Mouse (Mus musculus): ENCODE results near the gene Syde2.
"Not testable (repeated sequence)": the region's sequence is repeated elsewhere in the genome, so short reads cannot be mapped to it uniquely, and the experiment has no call there.

Gene Syde2

DNA sequence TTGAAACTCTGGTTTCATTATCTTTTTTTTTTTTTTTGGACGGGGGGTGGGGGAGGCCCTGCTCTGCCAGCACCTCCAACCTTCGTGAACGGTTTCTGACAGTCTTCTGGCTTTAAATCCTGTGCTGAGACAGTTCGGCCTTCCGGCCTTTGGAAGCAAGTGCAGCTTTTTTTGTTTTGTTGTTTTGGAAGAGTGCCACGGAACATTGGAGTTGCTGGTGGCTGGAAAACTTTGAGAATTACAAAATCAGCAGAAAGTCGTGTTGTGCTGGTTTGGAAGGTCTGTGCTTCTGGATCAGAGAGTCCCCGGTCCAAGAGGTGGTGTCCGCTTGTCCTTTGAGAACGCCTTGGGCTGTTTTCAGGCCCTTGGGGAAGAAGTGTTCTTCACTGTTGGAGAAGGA lies 5.1 kb downstream of the Syde2 start:
- Histone ChIP-seq H3K4me1 (replicated peaks; ENCODE audit: low read depth, low read length) (peaks cover 16% of the 10 kb centered on the region), H3K27me3 (ENCODE audit: insufficient read depth, low read length) (peaks cover 19% of the 10 kb centered on the region), H3K4me3 (replicated peaks; ENCODE audit: low read length) (no peak overlapping the region), H3K36me3 (ENCODE audit: insufficient read depth, low read length) (no peaks in the 10 kb centered on the region), H3K9me3 (ENCODE audit: low read length) (no peaks in the 10 kb centered on the region)
- TF ChIP-seq NANOG (IDR thresholded peaks at IDR 0.05; ENCODE audit: borderline replicate concordance, low read length) (no peak), CTCF (conservative IDR thresholded peaks at IDR 0.05; ENCODE audit: low read length) (no peak), POU5F1 (IDR thresholded peaks at IDR 0.05; ENCODE audit: borderline replicate concordance, low read length) (no peak)

- H3K9me3 ChIP-seq (ENCODE audit: low read length) = no peaks in the 10 kb centered on the region
- peaks cover 16% of the 10 kb centered on the region for H3K27me3 ChIP-seq (ENCODE audit: insufficient read depth, low read length)
- no peak for TF ChIP-seq NANOG (IDR thresholded peaks at IDR 0.05; ENCODE audit: borderline replicate concordance, low read length)
- no peak for TF ChIP-seq POU5F1 (IDR thresholded peaks at IDR 0.05; ENCODE audit: borderline replicate concordance, low read length)
- TF ChIP-seq CTCF (conservative IDR thresholded peaks at IDR 0.05; ENCODE audit: low read length) = no peak
- H3K4me1 ChIP-seq (replicated peaks; ENCODE audit: low read depth, low read length) = peaks cover 16% of the 10 kb centered on the region
- no peaks in the 10 kb centered on the region for H3K36me3 ChIP-seq (ENCODE audit: insufficient read depth, low read length)
- H3K4me3 ChIP-seq (replicated peaks; ENCODE audit: low read length) = no peak overlapping the region
Observed at GRCm38 (mm10) chr3:145993481-145994201, 6.0 kb downstream of the Syde2 start.

GRCm38 (mm10) chr3:145995489-145995888 lies 7.8 kb downstream of the Syde2 start:
- TF ChIP-seq POU5F1 (IDR thresholded peaks at IDR 0.05; ENCODE audit: borderline replicate concordance, low read length) (no peak), CTCF (conservative IDR thresholded peaks at IDR 0.05; ENCODE audit: low read length) (no peak), NANOG (IDR thresholded peaks at IDR 0.05; ENCODE audit: borderline replicate concordance, low read length) (no peak)
- 0 out of 2 replicates have a peak, but pooled peaks cover 3% of the 10 kb centered on the region for H3K27me3 ChIP-seq (ENCODE audit: insufficient read depth, low read length)
- no peaks in the 10 kb centered on the region for H3K9me3 ChIP-seq (ENCODE audit: low read length)
- H3K4me3 ChIP-seq (replicated peaks; ENCODE audit: low read length) = no peak overlapping the region
- peaks cover 3% of the 10 kb centered on the region for H3K4me1 ChIP-seq (replicated peaks; ENCODE audit: low read depth, low read length)
- peaks cover 5% of the 10 kb centered on the region; the same call in 1 of the 2 replicates for H3K36me3 ChIP-seq (ENCODE audit: insufficient read depth, low read length)

DNA sequence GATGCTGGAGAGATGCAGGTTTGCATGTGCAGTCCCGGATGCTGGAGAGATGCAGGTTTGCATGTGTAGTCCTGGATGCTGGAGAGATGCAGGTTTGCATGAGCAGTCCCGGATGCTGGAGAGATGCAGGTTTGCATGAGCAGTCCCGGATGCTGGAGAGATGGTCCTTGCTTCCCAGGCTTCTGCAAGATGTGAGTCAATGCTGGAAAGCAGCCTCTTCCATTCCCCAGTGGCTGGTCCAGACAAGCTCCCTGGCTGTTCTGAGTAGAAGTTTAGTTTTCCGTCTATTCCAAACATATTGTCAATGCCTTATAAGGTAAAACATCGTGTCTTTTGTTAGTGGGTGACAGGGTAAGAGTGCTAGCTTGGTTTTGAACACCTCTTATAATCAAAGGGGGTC lies 8.9 kb downstream of the Syde2 start:
- H3K27me3 ChIP-seq (ENCODE audit: insufficient read depth, low read length); H3K4me1 ChIP-seq (replicated peaks; ENCODE audit: low read depth, low read length); H3K4me3 ChIP-seq (replicated peaks; ENCODE audit: low read length); H3K9me3 ChIP-seq (ENCODE audit: low read length): not testable (repeated sequence)
- H3K36me3 ChIP-seq (ENCODE audit: insufficient read depth, low read length) = peaks cover 12% of the 10 kb centered on the region

- Histone ChIP-seq H3K9me3 (ENCODE audit: low read length) (no peaks in the 10 kb centered on the region), H3K36me3 (ENCODE audit: insufficient read depth, low read length) (peaks cover 37% of the 10 kb centered on the region), H3K4me1 (replicated peaks; ENCODE audit: low read depth, low read length) (peaks cover 20% of the 10 kb centered on the region), H3K27me3 (ENCODE audit: insufficient read depth, low read length) (no peaks in the 10 kb centered on the region), H3K4me3 (replicated peaks; ENCODE audit: low read length) (no peak overlapping the region)
- TF ChIP-seq CTCF (conservative IDR thresholded peaks at IDR 0.05; ENCODE audit: low read length) = no peak
- TF ChIP-seq POU5F1 (IDR thresholded peaks at IDR 0.05; ENCODE audit: borderline replicate concordance, low read length) = no peak
- TF ChIP-seq NANOG (IDR thresholded peaks at IDR 0.05; ENCODE audit: borderline replicate concordance, low read length) = no peak
Observed at GRCm38 (mm10) chr3:146004347-146005051, 16.8 kb downstream of the Syde2 start.

DNA sequence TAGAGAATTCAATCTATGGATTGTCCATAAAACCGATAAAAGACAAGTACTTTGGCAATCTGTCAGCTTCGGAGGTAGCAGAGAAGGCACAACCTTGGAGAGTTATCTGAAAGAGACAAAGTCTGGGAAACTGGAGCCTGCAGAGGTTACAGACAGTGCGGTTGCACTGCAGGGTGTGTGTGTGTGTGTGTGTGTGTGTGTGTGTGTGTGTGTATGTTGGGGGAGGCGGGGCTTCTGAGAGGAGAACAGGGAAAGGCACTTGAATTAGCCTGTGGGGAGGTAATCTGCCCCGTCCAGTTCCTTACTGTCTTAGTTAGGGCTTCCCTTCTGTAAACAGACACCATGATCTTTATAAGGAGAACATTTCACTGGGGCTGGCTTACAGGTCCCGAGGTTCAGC lies 20.2 kb downstream of the Syde2 start:
- Histone ChIP-seq H3K27me3 (ENCODE audit: insufficient read depth, low read length) (no peaks in the 10 kb centered on the region), H3K4me3 (replicated peaks; ENCODE audit: low read length) (no peak overlapping the region), H3K9me3 (ENCODE audit: low read length) (no peaks in the 10 kb centered on the region), H3K4me1 (replicated peaks; ENCODE audit: low read depth, low read length) (peaks cover 42% of the 10 kb centered on the region), H3K36me3 (ENCODE audit: insufficient read depth, low read length) (peaks cover 17% of the 10 kb centered on the region)
- TF ChIP-seq NANOG (IDR thresholded peaks at IDR 0.05; ENCODE audit: borderline replicate concordance, low read length) (no peak), CTCF (conservative IDR thresholded peaks at IDR 0.05; ENCODE audit: low read length) (no peak), POU5F1 (IDR thresholded peaks at IDR 0.05; ENCODE audit: borderline replicate concordance, low read length) (no peak)

GRCm38 (mm10) chr3:146009859-146010645 lies 22.4 kb downstream of the Syde2 start:
- no peak for TF ChIP-seq CTCF (conservative IDR thresholded peaks at IDR 0.05; ENCODE audit: low read length)
- no peak for TF ChIP-seq NANOG (IDR thresholded peaks at IDR 0.05; ENCODE audit: borderline replicate concordance, low read length)
- no peak for TF ChIP-seq POU5F1 (IDR thresholded peaks at IDR 0.05; ENCODE audit: borderline replicate concordance, low read length)
- no peaks in the 10 kb centered on the region for H3K27me3 ChIP-seq (ENCODE audit: insufficient read depth, low read length)
- H3K9me3 ChIP-seq (ENCODE audit: low read length) = no peaks in the 10 kb centered on the region
- H3K4me3 ChIP-seq (replicated peaks; ENCODE audit: low read length) = no peak overlapping the region
- peaks cover 42% of the 10 kb centered on the region for H3K4me1 ChIP-seq (replicated peaks; ENCODE audit: low read depth, low read length)
- peaks cover 22% of the 10 kb centered on the region for H3K36me3 ChIP-seq (ENCODE audit: insufficient read depth, low read length)

DNA sequence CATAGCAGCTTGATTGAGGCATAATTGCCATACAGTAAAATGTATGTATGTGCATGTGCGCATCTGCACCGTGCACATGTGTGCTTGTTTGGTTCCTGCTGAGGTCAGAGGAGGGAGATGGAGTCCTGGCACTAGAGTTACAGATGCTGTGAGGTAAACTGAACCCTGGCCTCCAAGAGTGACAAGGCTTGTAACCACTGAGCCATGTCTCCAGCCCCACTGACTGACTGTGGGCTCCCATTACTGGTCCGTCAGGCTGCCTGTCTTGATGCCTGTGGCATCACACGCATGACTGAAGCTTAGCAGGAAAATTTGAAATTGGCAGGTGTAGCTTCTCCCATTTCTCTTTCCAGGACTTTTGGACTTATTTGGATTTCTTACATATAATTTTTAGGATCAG lies 23.1 kb downstream of the Syde2 start:
- H3K9me3 ChIP-seq (ENCODE audit: low read length) = no peaks in the 10 kb centered on the region
- no peak for TF ChIP-seq CTCF (conservative IDR thresholded peaks at IDR 0.05; ENCODE audit: low read length)

More for the DNA sequence above, 23.1 kb downstream of the Syde2 start:
- H3K4me3 ChIP-seq (replicated peaks; ENCODE audit: low read length) = no peak overlapping the region
- H3K36me3 ChIP-seq (ENCODE audit: insufficient read depth, low read length) = peaks cover 29% of the 10 kb centered on the region
- H3K4me1 ChIP-seq (replicated peaks; ENCODE audit: low read depth, low read length) = peaks cover 42% of the 10 kb centered on the region
- H3K27me3 ChIP-seq (ENCODE audit: insufficient read depth, low read length) = no peaks in the 10 kb centered on the region
